Mouse (Mus musculus) CH12.LX (cell line): ENCODE measurements around the gene Paqr5.
A peak's percentile ranks its signal among the peaks of the same experiment; 100 is the strongest.

Experiments
- CTCF ChIP-seq, 2 experiments: IDR thresholded peaks in 1 of 2; conservative IDR thresholded peaks in 1 of 2; 2 replicates each; pipeline ENCODE4 v1.5.1; 2011 to 2012; ENCODE audit warnings: low read depth in 2 of 2, low read length in 2 of 2, improper control_type of control experiment in 1 of 2, inconsistent platforms in 1 of 2, mild to moderate bottlenecking in 1 of 2, moderate library complexity in 1 of 2
- E2F4 ChIP-seq: IDR thresholded peaks from 2 replicates; pipeline ENCODE4 v1.6.1; 2011; ENCODE audit warnings: low read depth, low read length, improper control_type of control experiment; ENCODE audit not compliant: insufficient replicate concordance
- EP300 ChIP-seq: IDR thresholded peaks from 2 replicates; pipeline ENCODE4 v1.6.1; 2011; ENCODE audit warnings: low read length, improper control_type of control experiment
- GABPA ChIP-seq: IDR thresholded peaks from 2 replicates; pipeline ENCODE4 v1.6.1; 2012; ENCODE audit warnings: low read depth, low read length, improper control_type of control experiment, inconsistent platforms; ENCODE audit not compliant: insufficient replicate concordance
- MAX ChIP-seq: IDR thresholded peaks from 2 replicates; pipeline ENCODE4 v1.6.1; 2011; ENCODE audit warnings: low read length, improper control_type of control experiment
- POLR2A ChIP-seq: IDR thresholded peaks from 2 replicates; pipeline ENCODE4 v1.6.1; 2011; ENCODE audit warnings: low read depth, mild to moderate bottlenecking, improper control_type of control experiment, low read length
- UBTF ChIP-seq: IDR thresholded peaks from 2 replicates; pipeline ENCODE4 v1.6.1; 2012; ENCODE audit warnings: low read depth, mild to moderate bottlenecking, inconsistent platforms, low read length, improper control_type of control experiment, moderate library complexity
- USF2 ChIP-seq: conservative IDR thresholded peaks from 2 replicates; pipeline ENCODE4 v1.6.1; 2011; ENCODE audit warnings: low read depth, low read length, improper control_type of control experiment
- ZKSCAN1 ChIP-seq: IDR thresholded peaks from 2 replicates; pipeline ENCODE4 v1.6.1; 2012; ENCODE audit warnings: low read depth, inconsistent platforms, low read length, improper control_type of control experiment, borderline replicate concordance
- ZNF384 ChIP-seq: IDR thresholded peaks from 2 replicates; pipeline ENCODE4 v1.6.1; 2012; ENCODE audit warnings: low read depth, low read length, improper control_type of control experiment, inconsistent platforms

- no peak for TF ChIP-seq CTCF (conservative IDR thresholded peaks at IDR 0.05 in 1 of 2, IDR thresholded peaks at IDR 0.05 in 1 of 2; ENCODE audit: low read depth in 2 of 2, low read length in 2 of 2)
- TF ChIP-seq USF2 = no peak
- TF ChIP-seq POLR2A = no peak
- no peak for TF ChIP-seq MAX
- no peak for TF ChIP-seq UBTF
- TF ChIP-seq GABPA = no peak
- no peak for TF ChIP-seq EP300
- 0 out of 2 replicates have a peak, but pooled peaks have one; percentile 28 for TF ChIP-seq ZNF384
- no peak for TF ChIP-seq E2F4
- TF ChIP-seq ZKSCAN1 = no peak
These were observed 35.9 kb downstream of the Paqr5 start for GRCm38 (mm10) chr9:61990738-61991137.
